Mouse (Mus musculus): Measurements from ENCODE around the gene Bri3bp. TPM values are rescaled to one million over a fixed set of nuclear protein-coding genes. Genes with fewer than 3 reads are reported as not detected.
"Not testable (repeated sequence)": the region's sequence is repeated elsewhere in the genome, so short reads cannot be mapped to it uniquely, and the experiment has no call there.

Gene Bri3bp
- 1 to 10 TPM; 2.5 to 3.9 TPM for total RNA-seq (2021)
- long read RNA-seq, experiment 1, full-length matches to known transcripts: 2 of 3 reads
- long read RNA-seq, experiment 1, partial matches to known transcripts: 0 of 3 reads
- long read RNA-seq, experiment 1, other reads (novel, unspliced or antisense): 1 of 3 reads
- long read RNA-seq, experiment 2, full-length matches to known transcripts: 5 of 6 reads
- long read RNA-seq, experiment 2, partial matches to known transcripts: 0 of 6 reads
- long read RNA-seq, experiment 2, other reads (novel, unspliced or antisense): 1 of 6 reads

- no peak for TF ChIP-seq CTCF (IDR thresholded peaks at IDR 0.05)
- peak; percentile 63 for DNase-seq
- Histone ChIP-seq H3K27ac (peak within 1 kb of the TSS; percentile 84), H3K4me3 (peak within 1 kb of the TSS; percentile 94)
- intact Hi-C loops (cut with DNase I): no loop called here
Measured at GRCm38 (mm10) chr5:125441234-125442114, at the start of gene Bri3bp. Bri3bp (plus strand) TSS chr5:125441568.

GRCm38 (mm10) chr5:125391609-125392008 lies 49.8 kb upstream of the Bri3bp start:
- no peak for TF ChIP-seq CTCF (IDR thresholded peaks at IDR 0.05)
- intact Hi-C loops (cut with DNase I): no loop called here
- peak; percentile 84 for DNase-seq
- Histone ChIP-seq H3K27ac (peak overlapping the region; percentile 98), H3K4me3 (peak overlapping the region; percentile 69)

DNA sequence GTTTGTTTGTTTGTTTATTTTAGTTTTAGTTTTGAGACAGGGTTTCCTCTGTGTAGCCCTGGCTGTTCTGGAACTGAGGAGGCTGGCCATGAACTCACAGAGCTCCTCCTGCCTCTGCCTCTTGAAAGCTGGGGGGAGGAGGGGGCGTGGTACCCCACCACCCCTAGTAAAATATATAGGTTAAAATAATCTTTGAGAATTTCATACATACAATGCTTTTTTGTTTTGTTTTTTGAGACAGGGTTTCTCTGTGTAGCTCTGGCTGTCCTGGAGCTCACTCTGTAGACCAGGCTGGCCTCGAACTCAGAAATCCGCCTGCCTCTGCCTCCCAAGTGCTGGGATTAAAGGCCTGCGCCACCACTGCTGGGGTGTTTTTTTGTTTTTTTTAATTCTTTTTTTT lies 49.2 kb upstream of the Bri3bp start:
- H3K27ac ChIP-seq: peak overlapping the region; percentile 98
- intact Hi-C loops (cut with DNase I); DNase-seq: not testable (repeated sequence)
- peak overlapping the region; percentile 69 for H3K4me3 ChIP-seq

DNA sequence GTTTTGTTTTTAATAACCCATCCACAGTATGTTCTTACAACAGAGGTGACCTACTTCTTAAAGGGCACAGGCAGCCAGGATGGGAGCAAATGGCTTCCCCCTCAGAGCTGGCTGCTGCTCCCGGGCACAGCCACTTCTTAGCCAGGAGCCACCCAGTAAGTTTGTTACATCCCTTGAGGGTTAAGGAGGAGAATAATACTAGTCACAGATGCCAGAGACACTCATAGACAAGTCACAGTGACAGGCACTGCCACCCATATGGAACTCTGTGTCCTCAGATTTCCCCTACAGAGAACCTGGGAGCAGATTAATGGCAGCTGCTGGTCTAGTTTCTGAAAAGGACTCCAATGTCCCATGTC lies 48.8 kb upstream of the Bri3bp start:
- peak overlapping the region; percentile 98 for H3K27ac ChIP-seq
- intact Hi-C loops (cut with DNase I): no loop called here
- peak overlapping the region; percentile 69 for H3K4me3 ChIP-seq
- peak; percentile 69 for DNase-seq
- TF ChIP-seq CTCF (IDR thresholded peaks at IDR 0.05): no peak

- intact Hi-C loops (cut with DNase I): no loop called here
- H3K27ac ChIP-seq: peak overlapping the region; percentile 98
- H3K4me3 ChIP-seq: peak overlapping the region; percentile 69
- peak; percentile 98 for DNase-seq
- no peak for TF ChIP-seq CTCF (IDR thresholded peaks at IDR 0.05)
Measured at GRCm38 (mm10) chr5:125392977-125393621, 48.3 kb upstream of the Bri3bp start.

GRCm38 (mm10) chr5:125393622-125394603 lies 47.5 kb upstream of the Bri3bp start:
- Histone ChIP-seq H3K27ac (peak overlapping the region; percentile 98), H3K4me3 (peak overlapping the region; percentile 69)
- DNase-seq: peak; percentile 82
- no peak for TF ChIP-seq CTCF (IDR thresholded peaks at IDR 0.05)
- intact Hi-C loops (cut with DNase I): no loop called here

GRCm38 (mm10) chr5:125395008-125395407 lies 46.4 kb upstream of the Bri3bp start:
- DNase-seq: no peak
- Histone ChIP-seq H3K27ac (peak overlapping the region; percentile 98), H3K4me3 (no peak overlapping the region; the same call in 1 of the 2 replicates)
- intact Hi-C loops (cut with DNase I): no loop called here
- TF ChIP-seq CTCF (IDR thresholded peaks at IDR 0.05): no peak

DNA sequence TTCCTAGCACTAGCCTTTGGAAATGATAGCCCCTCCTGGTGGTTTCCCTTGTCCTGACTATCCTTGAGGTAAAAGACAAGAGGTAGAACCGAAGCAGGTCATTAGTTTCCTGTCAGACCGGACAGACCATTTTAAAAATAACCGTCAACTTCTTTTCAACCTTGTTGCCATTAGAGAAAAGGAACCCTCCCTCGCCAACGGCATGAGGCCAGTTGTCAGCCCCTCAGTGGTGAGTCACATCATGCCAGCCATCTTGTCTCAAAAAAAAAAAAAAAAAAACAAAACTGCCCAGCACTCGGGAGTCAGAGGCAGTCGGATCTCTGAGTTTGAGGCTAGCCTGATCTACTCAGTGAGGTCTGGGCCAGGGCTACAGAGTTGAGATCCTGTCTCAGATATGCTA lies 40.5 kb upstream of the Bri3bp start:
- H3K27ac ChIP-seq: no peak overlapping the region
- TF ChIP-seq CTCF (IDR thresholded peaks at IDR 0.05): no peak
- H3K4me3 ChIP-seq: no peak overlapping the region
- intact Hi-C loops (cut with DNase I): no loop called here
- no peak for DNase-seq

DNA sequence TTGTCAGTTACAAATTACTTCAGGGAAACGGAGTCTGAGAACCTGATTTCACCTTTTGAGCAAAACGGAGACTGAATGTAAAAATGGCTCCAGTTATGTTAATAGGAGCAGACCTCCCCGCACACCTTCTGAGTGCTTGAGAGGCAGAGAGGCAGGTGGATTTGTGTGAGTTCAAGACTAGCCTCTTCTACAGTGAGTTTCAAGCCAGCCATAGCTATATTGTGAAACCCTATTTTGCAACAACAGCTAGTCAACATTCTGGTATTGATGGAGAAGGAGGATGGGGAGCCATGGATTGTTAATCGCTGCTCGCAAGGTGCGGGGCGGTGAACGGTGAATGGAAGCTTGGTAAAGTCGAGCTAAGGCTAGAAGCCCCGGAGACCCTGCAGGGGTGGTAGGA lies 38.9 kb upstream of the Bri3bp start:
- intact Hi-C loops (cut with DNase I): no loop called here
- no peak for TF ChIP-seq CTCF (IDR thresholded peaks at IDR 0.05)
- Histone ChIP-seq H3K27ac (no peak overlapping the region), H3K4me3 (no peak overlapping the region)
- no peak for DNase-seq

DNA sequence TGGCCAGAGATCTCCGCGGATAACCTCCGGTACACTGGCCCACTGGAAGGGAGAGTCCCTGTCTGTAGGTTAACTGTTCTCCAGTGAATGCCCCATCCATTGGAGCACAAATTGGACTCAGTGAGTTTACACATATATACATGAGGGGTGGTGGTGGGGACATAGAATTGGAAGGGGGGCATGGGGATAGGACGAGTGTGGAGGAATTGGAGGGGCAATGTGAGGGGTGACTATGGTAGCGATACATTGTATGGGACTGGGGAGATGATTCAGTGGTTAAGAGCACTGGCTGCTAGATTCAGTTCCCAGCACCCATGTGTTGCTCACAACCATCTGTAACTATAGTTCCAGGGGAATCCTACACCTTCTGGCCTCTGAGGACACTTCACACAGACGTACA lies 38.4 kb upstream of the Bri3bp start:
- intact Hi-C loops (cut with DNase I): no loop called here
- Histone ChIP-seq H3K4me3 (no peak overlapping the region), H3K27ac (peak overlapping the region; percentile 96)
- no peak for DNase-seq
- no peak for TF ChIP-seq CTCF (IDR thresholded peaks at IDR 0.05)

DNA sequence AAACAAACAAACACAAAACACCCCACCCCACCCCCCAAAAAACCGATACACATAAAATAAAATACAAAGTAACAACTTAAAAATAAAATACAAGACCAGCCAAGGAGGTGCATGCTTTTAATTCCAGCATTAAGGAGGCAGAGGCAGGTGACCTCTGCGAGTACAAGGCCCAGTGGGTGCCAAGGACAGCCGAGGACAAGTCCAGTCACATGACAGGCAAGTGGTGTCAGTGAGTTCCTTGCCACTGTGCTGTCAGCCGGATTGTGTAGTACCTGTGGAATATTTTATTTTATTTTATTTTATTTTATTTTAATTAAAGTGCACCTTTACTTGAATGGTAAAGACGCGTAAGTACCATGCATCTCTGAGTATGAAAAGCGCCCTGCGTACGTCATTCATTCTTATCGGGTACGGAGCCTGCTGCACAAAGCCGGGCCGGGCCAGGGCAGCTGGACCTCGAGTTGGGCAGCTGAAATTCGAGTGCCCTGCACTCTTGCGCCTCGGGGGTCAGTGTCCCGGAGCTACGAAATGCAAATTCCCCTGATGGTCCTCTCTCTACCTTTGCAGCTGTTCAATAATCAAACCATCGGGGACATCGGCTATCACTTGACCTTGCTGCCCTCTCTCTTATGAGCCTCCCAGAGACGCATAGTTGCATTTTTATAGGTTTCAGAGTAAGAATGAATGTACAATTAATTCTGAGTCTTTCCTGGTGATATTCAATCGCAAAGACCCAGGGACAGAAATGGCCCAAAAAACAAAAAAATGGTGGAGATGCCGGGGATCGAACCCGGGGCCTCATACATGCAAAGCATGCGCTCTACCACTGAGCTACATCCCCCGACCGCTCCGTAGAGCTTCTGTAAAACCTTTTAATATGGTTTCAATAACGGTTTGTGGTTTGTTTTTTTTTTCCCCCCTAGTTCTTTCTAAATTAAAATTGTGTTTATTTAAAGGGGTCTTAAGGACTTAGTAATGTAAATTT lies 37.6 kb upstream of the Bri3bp start:
- Histone ChIP-seq H3K4me3 (peak overlapping the region; percentile 87), H3K27ac (peak overlapping the region; percentile 96)
- intact Hi-C loops (cut with DNase I): loop anchor here (2.0 kb wide), 1 partner anchor 15 kb away; the partner anchor contains the start of gene Gm10382
- TF ChIP-seq CTCF (IDR thresholded peaks at IDR 0.05): no peak
- peak; percentile 66 for DNase-seq

Measured in gastrocnemius, adult 2 months (tissue).